Mouse (Mus musculus) lung, postnatal 0 days (tissue): ENCODE measurements at regions not wholly inside any gene's neighbourhood (a gene's known extent, or its start where the extent isn't known, plus 50 kb on each side); places are given as distances from the start of the nearest gene placed in this dataset.
"Not testable (repeated sequence)": the region's sequence is repeated elsewhere in the genome, so short reads cannot be mapped to it uniquely, and the experiment has no call there.

Source experiments
- ATAC-seq: fragments of 200-750 bp; cut with Nextera tagmentation; 2 replicates; pipeline ENCODE4 v1.8.0; 2017; ENCODE audit warnings: moderate library complexity
- DNase-seq: peaks from one replicate; pipeline ENCODE4 v3.0.0-alpha.2; 2016; ENCODE audit warnings: low spot score
- H3K27ac ChIP-seq: fragments of 300-500 bp; sonication (generic); 2 replicates; pipeline ENCODE4 v1.5.1; 2014; ENCODE audit warnings: antibody characterized with exemption, mild to moderate bottlenecking, low read length, mixed read lengths
- H3K27me3 ChIP-seq: fragments of 300-500 bp; sonication (generic); replicated peaks from 2 replicates; pipeline ENCODE4 v1.6.1; 2014; ENCODE audit warnings: low read length, mixed read lengths; ENCODE audit not compliant: insufficient read depth
- H3K36me3 ChIP-seq: fragments of 300-500 bp; sonication (generic); 2 replicates; pipeline ENCODE4 v1.6.1; 2014; ENCODE audit warnings: low read length, mixed read lengths; ENCODE audit not compliant: insufficient read depth
- H3K4me1 ChIP-seq: fragments of 300-500 bp; sonication (generic); 2 replicates; pipeline ENCODE4 v1.6.1; 2014; ENCODE audit warnings: antibody characterized with exemption, low read depth, low read length, mixed read lengths; ENCODE audit not compliant: insufficient read depth
- H3K4me2 ChIP-seq: fragments of 300-500 bp; sonication (generic); replicated peaks from 2 replicates; pipeline ENCODE4 v1.6.1; 2014; ENCODE audit warnings: low read depth, mild to moderate bottlenecking, low read length, moderate library complexity, mixed read lengths
- H3K4me3 ChIP-seq: fragments of 300-500 bp; sonication (generic); 2 replicates; pipeline ENCODE4 v1.5.1; 2014; ENCODE audit warnings: low read depth, low read length
- H3K9ac ChIP-seq: fragments of 300-500 bp; sonication (generic); replicated peaks from 2 replicates; pipeline ENCODE4 v1.6.1; 2014; ENCODE audit warnings: low read depth, mild to moderate bottlenecking
- H3K9me3 ChIP-seq: fragments of 300-500 bp; sonication (generic); 2 replicates; pipeline ENCODE4 v1.6.1; 2016; ENCODE audit warnings: low read length, mixed read lengths
- CTCF ChIP-seq: IDR thresholded peaks from 2 replicates; pipeline ENCODE4 v1.5.1; 2016; ENCODE audit warnings: antibody characterized with exemption, mild to moderate bottlenecking
- EP300 ChIP-seq: IDR thresholded peaks from 2 replicates; pipeline ENCODE4 v1.6.1; 2016; ENCODE audit warnings: antibody characterized with exemption, mild to moderate bottlenecking, control low read depth
- WGBS: fragments of 180-500 bp; shearing (Covaris S2); extraction: QIAGEN DNeasy Blood & Tissue Kit; methylation state at CpG from one replicate; pipeline ENCODE4 v1.1.7; 2014; 5-methylcytosine and 5-hydroxymethylcytosine counted together

- no peak overlapping the region for H3K4me2 ChIP-seq
- no peaks in the 10 kb centered on the region for H3K4me1 ChIP-seq
- no peak overlapping the region for H3K9ac ChIP-seq
- H3K27ac ChIP-seq: no peak overlapping the region
- ATAC-seq (no peak), DNase-seq (no peak)
- H3K27me3 ChIP-seq: no peaks in the 10 kb centered on the region
- TF ChIP-seq EP300 (no peak), CTCF (0 out of 2 replicates have a peak, but pooled peaks have one; percentile 34)
- WGBS: 69% methylated on average over 5 of the region's 5 CpGs
- H3K4me3 ChIP-seq: no peak overlapping the region
- no peaks in the 10 kb centered on the region for H3K9me3 ChIP-seq
- H3K36me3 ChIP-seq: no peaks in the 10 kb centered on the region
Measured at GRCm38 (mm10) chr13:57042514-57042913, 146.7 kb upstream of the Trpc7 start.

- no peaks in the 10 kb centered on the region for H3K4me1 ChIP-seq
- ATAC-seq (no peak), DNase-seq (no peak)
- TF ChIP-seq CTCF: no peak
- no peak for TF ChIP-seq EP300
- H3K9ac ChIP-seq: no peak overlapping the region
- no peaks in the 10 kb centered on the region for H3K27me3 ChIP-seq
- H3K9me3 ChIP-seq: no peaks in the 10 kb centered on the region
- H3K4me2 ChIP-seq: no peak overlapping the region
- no peak overlapping the region for H3K27ac ChIP-seq
- WGBS: 72% methylated on average over 4 of the region's 4 CpGs
- H3K36me3 ChIP-seq: no peaks in the 10 kb centered on the region
- H3K4me3 ChIP-seq: no peak overlapping the region
Measured at GRCm38 (mm10) chr13:57032871-57033270, 137.1 kb upstream of the Trpc7 start.

GRCm38 (mm10) chr13:57017553-57018341, 122.0 kb upstream of the Trpc7 start:
- DNase-seq: no peak
- Histone ChIP-seq H3K9ac (no peak overlapping the region), H3K4me3 (no peak overlapping the region), H3K4me1 (no peaks in the 10 kb centered on the region), H3K27me3 (no peaks in the 10 kb centered on the region), H3K4me2 (no peak overlapping the region), H3K36me3 (no peaks in the 10 kb centered on the region), H3K27ac (no peak overlapping the region), H3K9me3 (no peaks in the 10 kb centered on the region)
- no peak for ATAC-seq
- no peak for TF ChIP-seq CTCF
- TF ChIP-seq EP300: no peak
- 58% methylated on average over 11 of the region's 11 CpGs for WGBS

GRCm38 (mm10) chr13:57016465-57017272, 120.9 kb upstream of the Trpc7 start:
- H3K4me1 ChIP-seq: no peaks in the 10 kb centered on the region
- ATAC-seq (no peak), DNase-seq (no peak)
- H3K4me2 ChIP-seq: no peak overlapping the region
- H3K36me3 ChIP-seq: no peaks in the 10 kb centered on the region
- H3K4me3 ChIP-seq: no peak overlapping the region
- H3K9me3 ChIP-seq: no peaks in the 10 kb centered on the region
- no peak overlapping the region for H3K9ac ChIP-seq
- TF ChIP-seq CTCF (no peak), EP300 (no peak)
- H3K27me3 ChIP-seq: no peaks in the 10 kb centered on the region
- no peak overlapping the region for H3K27ac ChIP-seq
- 37% methylated on average over 13 of the region's 13 CpGs for WGBS

- ATAC-seq, DNase-seq, H3K27me3 ChIP-seq, H3K36me3 ChIP-seq, H3K9ac ChIP-seq, H3K9me3 ChIP-seq, H3K4me2 ChIP-seq, H3K4me3 ChIP-seq, H3K27ac ChIP-seq, H3K4me1 ChIP-seq: not testable (repeated sequence)
- 95% methylated on average over 8 of the region's 8 CpGs for WGBS
Measured at GRCm38 (mm10) chr13:57007236-57007635, 111.4 kb upstream of the Trpc7 start.

- no peak overlapping the region for H3K4me3 ChIP-seq
- DNase-seq (no peak), ATAC-seq (no peak)
- H3K4me1 ChIP-seq: no peaks in the 10 kb centered on the region
- no peak for TF ChIP-seq CTCF
- no peak for TF ChIP-seq EP300
- H3K4me2 ChIP-seq: no peak overlapping the region
- no peak overlapping the region for H3K27ac ChIP-seq
- H3K27me3 ChIP-seq: no peaks in the 10 kb centered on the region
- WGBS: 15% methylated on average over 8 of the region's 8 CpGs
- no peaks in the 10 kb centered on the region for H3K36me3 ChIP-seq
- H3K9ac ChIP-seq: no peak overlapping the region
- no peaks in the 10 kb centered on the region for H3K9me3 ChIP-seq
Measured at GRCm38 (mm10) chr13:57003565-57004132, 107.9 kb upstream of the Trpc7 start.
